Mouse (Mus musculus) liver, embryonic 15.5 days (tissue): Measurements from ENCODE around the gene 3110009E18Rik. TPM values are rescaled to one million over a fixed set of nuclear protein-coding genes. Genes with fewer than 3 reads are reported as not detected.

Source experiments
- ATAC-seq: fragments of 200-750 bp; cut with Nextera tagmentation; 2 replicates; pipeline ENCODE4 v1.8.0; 2017; ENCODE audit warnings: moderate number of reproducible peaks, mild to moderate bottlenecking, moderate library complexity; ENCODE audit not compliant: insufficient read depth
- H3K27ac ChIP-seq: fragments of 300-500 bp; sonication (generic); replicated peaks from 2 replicates; pipeline ENCODE4 v1.5.1; 2015; ENCODE audit warnings: mild to moderate bottlenecking, inconsistent platforms
- H3K27me3 ChIP-seq: fragments of 300-500 bp; sonication (generic); 2 replicates; pipeline ENCODE4 v1.6.1; 2015; ENCODE audit warnings: mild to moderate bottlenecking, inconsistent platforms
- H3K36me3 ChIP-seq: fragments of 300-500 bp; sonication (generic); replicated peaks from 2 replicates; pipeline ENCODE4 v1.6.1; 2015; ENCODE audit warnings: moderate library complexity, mild to moderate bottlenecking, inconsistent platforms
- H3K4me1 ChIP-seq: fragments of 300-500 bp; sonication (generic); replicated peaks from 2 replicates; pipeline ENCODE4 v1.6.1; 2015; ENCODE audit warnings: inconsistent platforms
- H3K4me2 ChIP-seq: fragments of 300-500 bp; sonication (generic); 2 replicates; pipeline ENCODE4 v1.6.1; 2015; ENCODE audit warnings: moderate library complexity, mild to moderate bottlenecking, inconsistent platforms
- H3K4me3 ChIP-seq: fragments of 300-500 bp; sonication (generic); replicated peaks from 2 replicates; pipeline ENCODE4 v1.5.1; 2015; ENCODE audit warnings: mild to moderate bottlenecking, inconsistent platforms
- H3K9ac ChIP-seq: fragments of 300-500 bp; sonication (generic); 2 replicates; pipeline ENCODE4 v1.6.1; 2015; ENCODE audit warnings: moderate library complexity, mild to moderate bottlenecking, inconsistent platforms
- H3K9me3 ChIP-seq: fragments of 300-500 bp; sonication (generic); replicated peaks from 2 replicates; pipeline ENCODE4 v1.6.1; 2016; ENCODE audit warnings: inconsistent platforms
- WGBS: fragments of 180-500 bp; shearing (Covaris S2); methylation state at CpG from one replicate; pipeline ENCODE4 v1.1.7; 2015; ENCODE audit warnings: mixed read lengths; ENCODE audit not compliant: insufficient replicate concordance; 5-methylcytosine and 5-hydroxymethylcytosine counted together
- polyA plus RNA-seq: library from polyadenylated mRNA; unstranded; fragments of >200 nt; fragmentation: Nextera tagmentation; extraction: Ambion mirVana; gene quantifications from 2 replicates; pipeline ENCODE4 v1.2.1, GENCODE M21; 2015

The 3110009E18Rik gene
- polyA plus RNA-seq, 1 experiment from 2014 or later, result 5.8 TPM

- H3K4me1 ChIP-seq, result no peaks in the 10 kb centered on the region
- no peak overlapping the region for H3K4me3 ChIP-seq
- WGBS, result 53% methylated on average over 2 of the region's 2 CpGs
- no peak overlapping the region for H3K9ac ChIP-seq
- no peaks in the 10 kb centered on the region for H3K36me3 ChIP-seq
- H3K27ac ChIP-seq, result no peak overlapping the region
- H3K4me2 ChIP-seq, result no peak overlapping the region
- H3K27me3 ChIP-seq, result no peaks in the 10 kb centered on the region
- no peaks in the 10 kb centered on the region for H3K9me3 ChIP-seq
- ATAC-seq, result no peak
Measured at GRCm38 (mm10) chr1:120196724-120197123, 75.7 kb downstream of the 3110009E18Rik start.

GRCm38 (mm10) chr1:120197189-120197588 lies 76.2 kb downstream of the 3110009E18Rik start:
- no peak overlapping the region for H3K27ac ChIP-seq
- no peak overlapping the region for H3K4me3 ChIP-seq
- no peaks in the 10 kb centered on the region for H3K4me1 ChIP-seq
- no peaks in the 10 kb centered on the region for H3K36me3 ChIP-seq
- no peak overlapping the region for H3K9ac ChIP-seq
- no peaks in the 10 kb centered on the region for H3K27me3 ChIP-seq
- no peak overlapping the region for H3K4me2 ChIP-seq
- no peaks in the 10 kb centered on the region for H3K9me3 ChIP-seq
- no peak for ATAC-seq
- 13% methylated on average over 5 of the region's 5 CpGs for WGBS

- WGBS, result 52% methylated on average over 3 of the region's 3 CpGs
- H3K27me3 ChIP-seq, result no peaks in the 10 kb centered on the region
- no peaks in the 10 kb centered on the region for H3K4me1 ChIP-seq
- no peak overlapping the region for H3K4me3 ChIP-seq
- no peaks in the 10 kb centered on the region for H3K9me3 ChIP-seq
- H3K9ac ChIP-seq, result no peak overlapping the region
- H3K4me2 ChIP-seq, result no peak overlapping the region
- no peaks in the 10 kb centered on the region for H3K36me3 ChIP-seq
- no peak for ATAC-seq
- no peak overlapping the region for H3K27ac ChIP-seq
Measured at GRCm38 (mm10) chr1:120198151-120198550, 77.2 kb downstream of the 3110009E18Rik start.

GRCm38 (mm10) chr1:120198942-120199341 lies 78.0 kb downstream of the 3110009E18Rik start:
- H3K4me1 ChIP-seq, result no peaks in the 10 kb centered on the region
- 61% methylated on average over 4 of the region's 4 CpGs for WGBS
- H3K9me3 ChIP-seq, result no peaks in the 10 kb centered on the region
- no peak for ATAC-seq
- no peak overlapping the region for H3K4me3 ChIP-seq
- H3K4me2 ChIP-seq, result no peak overlapping the region
- no peak overlapping the region for H3K27ac ChIP-seq
- H3K9ac ChIP-seq, result no peak overlapping the region
- H3K27me3 ChIP-seq, result no peaks in the 10 kb centered on the region
- no peaks in the 10 kb centered on the region for H3K36me3 ChIP-seq

- H3K9ac ChIP-seq, result no peak overlapping the region
- H3K27me3 ChIP-seq, result no peaks in the 10 kb centered on the region
- no peak overlapping the region for H3K4me3 ChIP-seq
- no peaks in the 10 kb centered on the region for H3K36me3 ChIP-seq
- H3K27ac ChIP-seq, result no peak overlapping the region
- 44% methylated on average over 3 of the region's 3 CpGs for WGBS
- no peaks in the 10 kb centered on the region for H3K4me1 ChIP-seq
- H3K4me2 ChIP-seq, result no peak overlapping the region
- H3K9me3 ChIP-seq, result no peaks in the 10 kb centered on the region
- ATAC-seq, result no peak
Measured at GRCm38 (mm10) chr1:120202542-120202941, 81.6 kb downstream of the 3110009E18Rik start.

DNA sequence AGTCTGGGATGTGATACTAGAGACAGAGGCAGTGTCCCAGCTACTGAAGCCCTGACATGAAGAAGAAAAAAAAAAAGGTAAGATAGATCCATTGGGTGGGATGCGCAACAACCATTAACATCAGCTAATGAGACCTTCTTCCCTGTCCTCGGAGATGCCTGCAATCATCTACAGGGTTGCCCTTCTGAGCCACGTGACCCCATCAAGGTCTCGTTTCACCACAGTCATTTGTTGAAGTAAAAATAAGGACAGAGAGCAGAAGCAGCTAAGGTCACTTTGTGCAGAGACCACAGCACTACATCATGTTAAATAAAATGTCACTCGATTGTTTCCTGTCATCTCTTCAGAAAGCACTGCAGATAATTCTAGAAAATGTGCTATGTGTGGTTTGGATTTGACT lies 82.8 kb downstream of the 3110009E18Rik start:
- H3K36me3 ChIP-seq, result no peaks in the 10 kb centered on the region
- H3K9ac ChIP-seq, result no peak overlapping the region
- 47% methylated on average over 5 of the region's 5 CpGs for WGBS
- no peaks in the 10 kb centered on the region for H3K4me1 ChIP-seq
- ATAC-seq, result no peak
- no peak overlapping the region for H3K4me3 ChIP-seq
- no peaks in the 10 kb centered on the region for H3K27me3 ChIP-seq
- H3K4me2 ChIP-seq, result no peak overlapping the region
- no peaks in the 10 kb centered on the region for H3K9me3 ChIP-seq
- no peak overlapping the region for H3K27ac ChIP-seq

DNA sequence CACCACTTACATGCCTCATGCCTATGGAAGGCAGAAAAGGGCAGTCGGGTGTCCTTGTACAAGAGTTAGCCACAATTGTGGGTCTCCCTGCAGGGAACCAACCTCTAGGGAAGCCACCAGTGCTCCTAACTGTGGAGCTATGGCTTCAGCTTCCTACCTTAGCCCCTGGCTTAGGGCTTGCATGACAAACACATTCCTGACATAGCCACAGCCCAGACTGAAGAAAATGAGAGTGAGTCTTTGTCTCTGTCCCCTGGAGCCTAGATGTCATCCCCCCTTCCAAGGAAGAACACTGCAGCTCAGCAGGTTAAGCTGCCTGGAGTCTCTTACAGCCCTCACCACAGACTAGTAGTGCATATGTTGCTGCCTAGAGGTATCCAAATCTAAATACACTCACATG lies 83.8 kb downstream of the 3110009E18Rik start:
- 41% methylated on average over 1 of the region's 1 CpGs for WGBS
- ATAC-seq, result no peak
- H3K4me3 ChIP-seq, result no peak overlapping the region
- no peaks in the 10 kb centered on the region for H3K9me3 ChIP-seq
- no peaks in the 10 kb centered on the region for H3K4me1 ChIP-seq
- no peaks in the 10 kb centered on the region for H3K36me3 ChIP-seq
- no peak overlapping the region for H3K27ac ChIP-seq
- H3K9ac ChIP-seq, result no peak overlapping the region
- H3K27me3 ChIP-seq, result no peaks in the 10 kb centered on the region
- H3K4me2 ChIP-seq, result no peak overlapping the region

DNA sequence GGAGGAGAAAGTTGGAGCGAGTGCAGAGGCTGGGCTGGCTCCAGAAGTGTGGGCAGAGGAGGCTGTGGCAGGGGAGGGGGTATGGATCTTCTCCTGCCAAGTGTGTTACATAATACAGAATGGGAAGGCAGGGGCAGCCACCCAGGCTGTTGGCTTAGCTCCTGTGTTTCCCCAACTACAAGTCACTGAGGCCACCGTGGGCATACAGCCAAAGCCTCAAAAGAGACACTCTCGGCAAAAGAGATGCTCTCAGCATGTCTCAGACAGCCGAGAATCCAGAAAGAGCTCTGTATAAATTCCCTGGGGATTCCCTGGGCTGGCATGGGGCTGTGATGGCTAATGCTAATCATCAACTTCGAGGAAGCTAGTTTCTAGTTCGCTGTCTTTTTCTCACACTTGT lies 86.6 kb downstream of the 3110009E18Rik start:
- no peaks in the 10 kb centered on the region for H3K27me3 ChIP-seq
- no peak overlapping the region for H3K27ac ChIP-seq
- no peak overlapping the region for H3K9ac ChIP-seq
- 61% methylated on average over 6 of the region's 6 CpGs for WGBS
- no peaks in the 10 kb centered on the region for H3K9me3 ChIP-seq
- H3K4me2 ChIP-seq, result no peak overlapping the region
- H3K36me3 ChIP-seq, result no peaks in the 10 kb centered on the region
- no peak for ATAC-seq
- no peak overlapping the region for H3K4me3 ChIP-seq
- no peaks in the 10 kb centered on the region for H3K4me1 ChIP-seq

GRCm38 (mm10) chr1:120208502-120209230 lies 87.7 kb downstream of the 3110009E18Rik start:
- no peak overlapping the region for H3K9ac ChIP-seq
- H3K4me1 ChIP-seq, result no peaks in the 10 kb centered on the region
- H3K36me3 ChIP-seq, result no peaks in the 10 kb centered on the region
- ATAC-seq, result no peak
- H3K27ac ChIP-seq, result no peak overlapping the region
- 64% methylated on average over 11 of the region's 11 CpGs for WGBS
- no peak overlapping the region for H3K4me2 ChIP-seq
- no peaks in the 10 kb centered on the region for H3K27me3 ChIP-seq
- H3K4me3 ChIP-seq, result no peak overlapping the region
- H3K9me3 ChIP-seq, result no peaks in the 10 kb centered on the region

GRCm38 (mm10) chr1:120220841-120221240 lies 99.9 kb downstream of the 3110009E18Rik start:
- peaks cover 13% of the 10 kb centered on the region; the same call in 1 of the 2 replicates for H3K36me3 ChIP-seq
- no peak overlapping the region for H3K27ac ChIP-seq
- ATAC-seq, result no peak
- H3K4me2 ChIP-seq, result no peak overlapping the region
- WGBS, result 68% methylated on average over 6 of the region's 6 CpGs
- H3K9me3 ChIP-seq, result no peaks in the 10 kb centered on the region
- H3K4me3 ChIP-seq, result no peak overlapping the region
- no peaks in the 10 kb centered on the region for H3K27me3 ChIP-seq
- H3K9ac ChIP-seq, result no peak overlapping the region
- no peaks in the 10 kb centered on the region for H3K4me1 ChIP-seq

DNA sequence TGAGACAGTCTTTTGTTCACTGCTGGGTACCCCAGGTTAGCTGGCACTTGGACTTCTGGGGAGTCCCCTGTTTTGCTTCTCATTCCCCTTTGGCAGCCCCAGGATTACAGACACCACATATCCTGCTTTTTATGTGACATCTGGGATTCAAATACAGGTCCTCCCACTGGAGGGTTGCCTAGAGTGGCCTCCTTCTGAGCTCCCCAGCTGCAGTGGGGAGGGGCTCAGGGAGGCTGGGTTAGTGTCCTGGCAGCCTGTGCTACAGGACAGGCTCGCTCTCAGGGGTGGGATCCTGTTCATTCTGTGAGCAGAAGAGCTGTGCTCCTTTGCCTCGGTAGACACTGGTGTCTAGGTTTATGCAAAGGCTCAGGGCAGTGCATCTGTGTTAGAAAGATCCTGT lies 100.3 kb downstream of the 3110009E18Rik start:
- H3K4me1 ChIP-seq, result no peaks in the 10 kb centered on the region
- peaks cover 17% of the 10 kb centered on the region; the same call in 1 of the 2 replicates for H3K36me3 ChIP-seq
- WGBS, result 56% methylated on average over 2 of the region's 2 CpGs
- H3K4me2 ChIP-seq, result no peak overlapping the region
- H3K27me3 ChIP-seq, result no peaks in the 10 kb centered on the region
- H3K9me3 ChIP-seq, result no peaks in the 10 kb centered on the region
- H3K4me3 ChIP-seq, result no peak overlapping the region
- no peak for ATAC-seq
- no peak overlapping the region for H3K9ac ChIP-seq
- no peak overlapping the region for H3K27ac ChIP-seq

- H3K4me1 ChIP-seq, result no peaks in the 10 kb centered on the region
- WGBS, result 74% methylated on average over 4 of the region's 4 CpGs
- H3K9ac ChIP-seq, result no peak overlapping the region
- H3K9me3 ChIP-seq, result no peaks in the 10 kb centered on the region
- no peak overlapping the region for H3K4me2 ChIP-seq
- no peaks in the 10 kb centered on the region for H3K27me3 ChIP-seq
- H3K4me3 ChIP-seq, result no peak overlapping the region
- no peak overlapping the region for H3K27ac ChIP-seq
- no peak for ATAC-seq
- H3K36me3 ChIP-seq, result peaks cover 38% of the 10 kb centered on the region
Measured at GRCm38 (mm10) chr1:120223613-120224012, 102.6 kb downstream of the 3110009E18Rik start.
